Mouse (Mus musculus) testis, postnatal 10 days (tissue): Measurements from ENCODE around the gene Sema4c.

Source experiments
- DNase-seq: peaks from one replicate; pipeline ENCODE4 v3.0.0; 2021; ENCODE audit warnings: low spot score

Sema4c gene

GRCm38 (mm10) chr1:36501261-36501660 lies 56.9 kb downstream of the Sema4c start:
- DNase-seq = peak; percentile 88
